ENCODE assay signal across 10 mouse cellular contexts in the genomic region with DNA sequence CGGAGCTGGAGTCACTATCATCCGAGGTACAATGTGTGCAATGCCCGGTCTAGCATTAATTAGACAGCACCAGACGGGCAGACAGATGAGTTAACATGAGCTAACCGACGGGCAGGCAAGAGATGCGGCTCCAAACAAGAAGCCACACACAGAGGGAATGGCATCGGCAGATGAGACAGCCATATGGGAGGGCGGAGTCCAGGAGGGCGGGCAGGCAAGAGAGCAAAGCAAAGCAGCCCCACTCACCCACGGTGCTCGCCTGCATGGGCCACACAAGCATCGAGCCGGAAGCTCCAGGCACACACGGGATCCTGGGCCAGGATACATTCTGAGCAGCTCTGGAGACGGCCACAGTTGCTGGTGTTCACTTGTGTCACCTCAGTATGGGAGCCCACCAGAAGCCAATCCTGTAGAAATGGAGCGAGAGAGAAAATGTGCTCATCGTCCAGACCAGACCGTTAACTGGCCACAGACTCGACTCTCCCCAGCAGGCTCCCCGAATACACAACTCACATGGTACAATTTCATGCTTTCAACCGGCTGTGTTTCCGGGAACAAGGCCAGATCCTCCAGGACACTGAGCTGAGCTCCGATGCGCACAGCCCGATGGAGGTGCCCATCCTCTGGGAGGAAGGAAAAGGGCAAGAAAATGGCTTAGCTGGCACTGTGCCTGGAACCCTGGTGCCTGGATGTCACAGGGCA. TPM values are rescaled to one million over a fixed set of nuclear protein-coding genes. Genes with fewer than 3 reads are reported as not detected.
DNase-seq lines count a peak whose midpoint lies in the region; ATAC-seq lines count a peak whose summit lies in the region.
"Had no signal": no experiment of that assay in that cellular context is flagged by ENCODE, and none has a peak within 500 bp of the region (broad histone marks: within the 10 kb centered on the region; RNA-seq: fewer than 3 reads in every experiment).

No protein-coding gene starts in this region.

- peak; percentile 54 to 71 for DNase-seq in frontal cortex, adult 2 months (ENCODE audit: extremely low spot score in 1 of 2, low spot score in 1 of 2)
- DNase-seq in frontal cortex, postnatal 10 days (ENCODE audit: low spot score in 2 of 2), result no peak
- DNase-seq in cerebellum, adult 9-11 months, result peak; percentile 96
- peak; percentile 84 to 89 for DNase-seq in layer of hippocampus, adult 8-10 months (ENCODE audit: low spot score in 2 of 2)
- no peak for DNase-seq in lung, postnatal 10 days
- no peak for DNase-seq in heart, postnatal 14 days
- DNase-seq: liver, embryonic 13.5 days had no signal

- peaks cover 33% of the 10 kb centered on the region for H3K36me3 ChIP-seq in neural tube, embryonic 15.5 days
- no peaks in the 10 kb centered on the region for H3K36me3 ChIP-seq in heart, embryonic 11.5 days (ENCODE audit: control insufficient read depth, insufficient read depth, low read length)
- H3K36me3 ChIP-seq: liver, embryonic 13.5 days had no signal

- WGBS in neural tube, embryonic 15.5 days, result 66% methylated on average over 26 of the region's 26 CpGs
- 69% methylated on average over 26 of the region's 26 CpGs for WGBS in heart, embryonic 11.5 days (ENCODE audit: insufficient replicate concordance)

- no peaks in the 10 kb centered on the region; the same call in 1 of the 2 replicates for H3K27me3 ChIP-seq in neural tube, embryonic 15.5 days (replicated peaks)
- peaks cover 7% of the 10 kb centered on the region; the same call in 1 of the 2 replicates for H3K27me3 ChIP-seq in heart, embryonic 11.5 days (ENCODE audit: control insufficient read depth, insufficient read depth, low read length)

- peak; percentile 26; the same call in 1 of the 2 replicates for ATAC-seq in neural tube, embryonic 15.5 days (ENCODE audit: low FRiP score)
- ATAC-seq in heart, embryonic 11.5 days (replicated peaks; ENCODE audit: insufficient number of reproducible peaks, low FRiP score, low TSS enrichment), result no peak

- H3K9me3 ChIP-seq in neural tube, embryonic 15.5 days (replicated peaks), result no peaks in the 10 kb centered on the region
- no peaks in the 10 kb centered on the region for H3K9me3 ChIP-seq in heart, embryonic 11.5 days (replicated peaks; ENCODE audit: control insufficient read depth, low read length)
- H3K9me3 ChIP-seq: liver, embryonic 13.5 days had no signal

- H3K4me3 ChIP-seq in neural tube, embryonic 15.5 days (replicated peaks), result no peak overlapping the region
- no peak overlapping the region for H3K4me3 ChIP-seq in heart, embryonic 11.5 days (ENCODE audit: low read depth, low read length)
- H3K4me3 ChIP-seq: liver, embryonic 13.5 days had no signal

- intact Hi-C loops in heart, postnatal 14 days (cut with DNase I), result loop anchor here (2.0 kb wide), 1 partner anchor 54 kb away; no protein-coding TSS in a partner anchor

- no peaks in the 10 kb centered on the region for H3K4me1 ChIP-seq in neural tube, embryonic 15.5 days
- H3K4me1 ChIP-seq in heart, embryonic 11.5 days (ENCODE audit: control insufficient read depth, insufficient read depth, low read length), result no peaks in the 10 kb centered on the region
- H3K4me1 ChIP-seq: liver, embryonic 13.5 days had no signal

- H3K4me2 ChIP-seq in neural tube, embryonic 15.5 days, result no peak overlapping the region
- H3K4me2 ChIP-seq in heart, embryonic 11.5 days, result no peak overlapping the region
- H3K4me2 ChIP-seq: liver, embryonic 13.5 days had no signal

- H3K9ac ChIP-seq in neural tube, embryonic 15.5 days (replicated peaks), result no peak overlapping the region
- no peak overlapping the region for H3K9ac ChIP-seq in heart, embryonic 11.5 days (ENCODE audit: low read depth, low read length)
- H3K9ac ChIP-seq: liver, embryonic 13.5 days had no signal

- H3K27ac ChIP-seq in neural tube, embryonic 15.5 days (replicated peaks), result 0 out of 2 replicates have a peak overlapping the region, but pooled peaks have one; percentile 0
- H3K27ac ChIP-seq in heart, embryonic 11.5 days (ENCODE audit: low read depth, low read length), result no peak overlapping the region
- H3K27ac ChIP-seq: liver, embryonic 13.5 days had no signal

RNA-seq across cellular contexts. Expression of a gene that starts 22.3 kb away (rescaled TPM):
- 24.6 and 27.5 TPM in 2 replicates for polyA plus RNA-seq in frontal cortex, adult 2 months (2012; rRNA removed)
- total RNA-seq in layer of hippocampus, adult 8-10 months (2022), result 10 to 100 TPM; 33.5 to 44.9 (median 40.1) TPM
- polyA plus RNA-seq in neural tube, embryonic 15.5 days (2015; fragmentation: Nextera tagmentation; extraction: Ambion mirVana), result 24.3 and 26.1 TPM in 2 replicates
- 0.04 and 0.15 TPM in 2 replicates for polyA plus RNA-seq in heart, embryonic 11.5 days (2014; fragmentation: Nextera tagmentation; extraction: Ambion mirVana)
- total RNA-seq in heart, postnatal 14 days (2021), result under 1 TPM; 0.29 to 0.33 TPM

RNA-seq across cellular contexts. Expression of a gene that starts 29.5 kb away (rescaled TPM):
- polyA plus RNA-seq in frontal cortex, adult 2 months (2012; rRNA removed), result 0.12 TPM in 1 of 2 replicates, not detected in the other
- total RNA-seq in layer of hippocampus, adult 8-10 months (2022), result under 1 TPM in 2 of 4 experiments, not detected in 2; 0.18 to 0.23 TPM
- polyA plus RNA-seq in neural tube, embryonic 15.5 days (2015; fragmentation: Nextera tagmentation; extraction: Ambion mirVana), result 0.20 TPM in 1 of 2 replicates, not detected in the other
- polyA plus RNA-seq in heart, embryonic 11.5 days (2014; fragmentation: Nextera tagmentation; extraction: Ambion mirVana), result 0.70 and 1.1 TPM in 2 replicates
- total RNA-seq in heart, postnatal 14 days (2021), result under 1 TPM in 1 of 2 experiments, not detected in 1; 0.14 TPM
- total RNA-seq: adrenal gland, postnatal 14 days had no signal

Comparison
In these comparisons a context has a peak if more than half of its experiments do, and no peak if none do; other contexts are left out.
1. DNase-seq: peak in frontal cortex, adult 2 months (2 of 2), cerebellum, adult 9-11 months (single experiment) and layer of hippocampus, adult 8-10 months (2 of 2); none in frontal cortex, postnatal 10 days (0 of 2), lung, postnatal 10 days (single experiment) and heart, postnatal 14 days (0 of 2).
2. RNA of a gene that starts 22.3 kb away (polyA plus RNA-seq): 24.3 to 26.1 TPM in neural tube, embryonic 15.5 days and 24.6 to 27.5 TPM in frontal cortex, adult 2 months; 0.04 to 0.15 TPM in heart, embryonic 11.5 days; every median in the first group is over 10 times any median in the second.